Mouse (Mus musculus): ENCODE results near the gene 4930442H23Rik. TPM values are rescaled to one million over a fixed set of nuclear protein-coding genes. Genes with fewer than 3 reads are reported as not detected.
A peak's percentile ranks its signal among the peaks of the same experiment; 100 is the strongest.
"Not testable (repeated sequence)": the region's sequence is repeated elsewhere in the genome, so short reads cannot be mapped to it uniquely, and the experiment has no call there.

The 4930442H23Rik gene
- total RNA-seq, 4 experiments from 2014 or later, result not detected

DNA sequence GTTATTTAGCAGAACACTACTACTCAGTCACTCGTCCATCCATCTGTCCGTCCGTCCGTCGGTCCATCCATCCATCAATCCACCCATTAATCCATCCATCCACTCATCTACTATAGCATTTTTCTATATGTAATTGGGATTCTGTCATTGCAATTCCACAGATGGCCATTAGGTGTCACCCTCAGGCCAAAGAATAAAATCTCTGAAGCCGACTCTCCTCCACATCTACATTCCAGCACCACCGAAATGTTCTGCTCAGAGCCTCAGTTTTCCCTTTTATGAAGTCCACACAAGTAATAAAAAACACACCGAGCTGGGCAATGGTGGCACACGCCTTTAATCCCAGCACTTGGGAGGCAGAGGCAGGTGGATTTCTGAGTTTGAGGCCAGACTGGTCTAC is 14.6 kb upstream of the 4930442H23Rik start:
- DNase-seq (ENCODE audit: low spot score), result no peak

DNA sequence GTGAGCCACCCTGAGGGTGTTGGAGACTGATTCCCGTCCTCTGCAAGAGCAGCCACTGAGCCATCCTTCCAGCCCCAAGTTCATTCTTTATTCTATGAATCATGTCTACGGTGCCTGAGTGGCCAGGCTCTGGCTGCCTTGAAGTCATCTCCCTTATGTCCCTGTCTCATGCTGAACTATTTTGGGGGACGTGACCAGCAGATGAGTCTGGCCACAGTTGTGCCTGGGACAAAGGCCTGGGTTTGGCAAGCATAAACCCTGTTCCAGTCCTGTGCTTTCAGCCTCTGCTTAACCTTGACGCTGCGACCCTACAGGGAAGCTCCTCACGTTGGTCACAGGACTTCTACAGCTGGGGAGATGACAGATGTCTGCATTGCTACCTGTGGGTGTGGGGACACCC is 13.7 kb upstream of the 4930442H23Rik start:
- no peak for DNase-seq (ENCODE audit: low spot score)

DNA sequence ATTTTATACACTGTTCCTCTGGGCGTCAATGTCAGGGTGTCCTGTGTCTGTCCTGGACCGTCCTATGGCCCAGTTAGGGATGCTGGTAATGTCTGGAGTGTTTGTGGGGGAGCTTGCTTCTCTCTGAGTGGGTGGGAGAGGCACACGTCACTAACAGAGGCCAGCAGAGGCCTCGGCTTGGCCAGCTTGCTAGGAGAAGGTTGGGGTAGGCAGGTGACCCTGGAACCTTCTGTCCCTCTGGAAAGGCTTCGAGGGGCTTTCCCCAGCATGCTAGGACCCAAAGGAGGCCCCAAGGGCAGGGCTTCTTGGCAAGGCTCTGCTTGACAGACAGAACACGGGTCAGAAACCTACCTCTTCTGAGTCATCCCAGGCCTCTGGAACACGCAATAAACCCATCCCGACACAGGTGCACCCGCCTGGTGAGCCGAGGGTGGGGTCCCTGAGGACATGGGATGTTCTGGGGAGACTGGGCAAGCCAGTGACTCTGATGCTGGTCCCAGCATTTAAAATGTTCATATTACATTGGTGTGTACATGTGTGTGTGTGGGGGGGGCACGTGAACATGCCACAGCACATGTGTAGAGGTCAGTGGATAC is 12.9 kb upstream of the 4930442H23Rik start:
- DNase-seq (ENCODE audit: low spot score), result no peak

DNA sequence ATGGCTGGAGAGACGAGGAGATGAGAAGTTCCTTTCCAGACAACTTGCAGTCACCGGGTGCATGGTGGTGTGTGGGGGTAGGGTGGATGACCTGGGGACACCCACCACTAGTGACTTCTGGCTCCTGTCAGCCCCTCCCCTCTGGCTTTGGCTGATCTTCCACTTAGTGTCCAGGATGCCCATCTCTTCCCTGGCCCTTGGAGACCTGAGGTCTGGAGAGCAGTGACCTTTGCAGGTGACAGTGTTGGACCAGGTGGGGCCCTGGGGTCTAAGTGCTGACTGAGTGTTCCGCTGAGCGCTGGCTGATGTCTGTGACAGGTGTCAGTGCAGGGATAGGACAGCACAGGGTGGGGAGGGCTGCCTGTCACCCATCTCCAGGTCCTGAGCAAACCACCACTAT is 11.7 kb upstream of the 4930442H23Rik start:
- DNase-seq (ENCODE audit: low spot score), result no peak

GRCm38 (mm10) chr10:81193991-81194774 is 10.5 kb upstream of the 4930442H23Rik start:
- DNase-seq (ENCODE audit: low spot score), result no peak

- DNase-seq (ENCODE audit: low spot score), result no peak
Observed at GRCm38 (mm10) chr10:81192968-81193501, 9.4 kb upstream of the 4930442H23Rik start.

DNA sequence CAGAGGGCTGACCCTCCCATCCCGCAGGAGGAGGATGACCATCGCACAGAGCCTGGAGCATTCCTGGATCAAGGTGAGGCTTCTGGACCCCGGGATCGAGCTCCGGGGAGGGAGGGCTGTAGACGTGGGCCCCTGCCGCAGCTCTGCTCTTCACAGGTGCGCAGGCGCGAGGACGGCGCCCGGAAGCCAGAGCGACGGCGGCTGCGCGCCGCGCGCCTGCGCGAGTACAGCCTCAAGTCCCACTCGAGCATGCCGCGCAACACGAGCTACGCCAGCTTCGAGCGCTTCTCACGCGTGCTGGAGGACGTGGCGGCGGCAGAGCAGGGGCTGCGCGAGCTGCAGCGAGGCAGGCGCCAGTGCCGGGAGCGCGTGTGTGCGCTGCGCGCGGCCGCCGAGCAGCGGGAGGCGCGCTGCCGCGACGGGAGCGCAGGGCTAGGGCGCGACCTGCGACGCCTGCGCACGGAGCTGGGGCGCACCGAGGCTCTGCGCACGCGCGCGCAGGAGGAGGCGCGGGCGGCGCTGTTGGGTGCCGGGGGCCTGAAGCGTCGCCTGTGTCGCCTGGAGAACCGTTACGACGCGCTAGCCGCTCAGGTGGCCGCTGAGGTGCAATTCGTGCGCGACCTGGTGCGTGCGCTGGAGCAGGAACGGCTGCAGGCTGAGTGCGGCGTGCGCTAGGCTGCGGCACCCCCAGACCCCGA is 8.8 kb upstream of the 4930442H23Rik start:
- no peak for DNase-seq (ENCODE audit: low spot score)

DNA sequence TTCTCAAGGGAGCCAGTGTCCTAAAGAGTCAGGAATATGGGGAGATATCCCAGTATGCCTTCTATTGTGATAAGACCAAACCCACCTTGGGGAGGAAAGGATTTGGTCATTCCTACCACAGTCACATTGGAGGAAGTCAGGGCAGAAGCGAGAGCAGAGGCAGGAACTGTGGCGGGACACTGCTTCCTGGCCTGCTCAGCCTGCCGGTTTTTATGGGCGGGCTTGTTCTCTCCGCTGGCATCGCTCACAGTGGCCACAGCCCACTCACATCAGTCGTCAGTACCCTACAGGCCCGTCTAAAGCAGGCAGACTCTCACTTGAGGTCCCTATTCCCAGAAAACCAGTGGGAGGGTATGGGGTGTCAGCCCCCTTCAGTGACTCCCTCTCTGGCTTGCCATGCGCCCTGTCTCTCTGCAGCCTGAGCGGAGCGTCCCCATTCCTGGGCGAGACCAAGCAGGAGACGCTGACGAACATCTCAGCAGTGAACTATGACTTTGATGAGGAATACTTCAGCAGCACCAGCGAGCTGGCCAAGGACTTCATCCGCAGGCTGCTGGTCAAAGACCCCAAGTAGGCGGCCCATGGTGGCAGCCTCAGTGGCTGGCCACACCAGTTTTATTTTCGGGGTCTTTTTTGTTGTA is 7.8 kb upstream of the 4930442H23Rik start:
- DNase-seq (ENCODE audit: low spot score), result no peak

DNA sequence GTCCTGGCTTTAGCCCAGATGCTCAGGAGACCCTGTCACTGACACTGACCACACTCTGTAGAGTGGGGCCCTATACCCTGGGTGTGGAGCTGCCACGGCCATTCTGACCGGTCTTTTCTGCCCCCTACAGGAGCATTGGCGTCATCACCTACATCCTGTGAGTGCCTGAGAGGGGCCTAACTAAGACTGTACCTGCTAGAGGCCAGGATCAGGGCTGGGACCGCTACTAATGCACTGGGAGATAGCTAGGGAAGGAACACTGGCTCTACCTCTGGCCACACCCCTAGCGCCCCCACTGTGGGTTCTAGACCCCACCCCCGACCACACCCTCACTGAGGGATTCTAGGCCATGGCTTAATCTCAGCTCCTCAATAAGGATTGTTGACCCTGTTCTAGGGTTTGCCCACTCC is 7.3 kb upstream of the 4930442H23Rik start:
- DNase-seq (ENCODE audit: low spot score), result no peak

DNA sequence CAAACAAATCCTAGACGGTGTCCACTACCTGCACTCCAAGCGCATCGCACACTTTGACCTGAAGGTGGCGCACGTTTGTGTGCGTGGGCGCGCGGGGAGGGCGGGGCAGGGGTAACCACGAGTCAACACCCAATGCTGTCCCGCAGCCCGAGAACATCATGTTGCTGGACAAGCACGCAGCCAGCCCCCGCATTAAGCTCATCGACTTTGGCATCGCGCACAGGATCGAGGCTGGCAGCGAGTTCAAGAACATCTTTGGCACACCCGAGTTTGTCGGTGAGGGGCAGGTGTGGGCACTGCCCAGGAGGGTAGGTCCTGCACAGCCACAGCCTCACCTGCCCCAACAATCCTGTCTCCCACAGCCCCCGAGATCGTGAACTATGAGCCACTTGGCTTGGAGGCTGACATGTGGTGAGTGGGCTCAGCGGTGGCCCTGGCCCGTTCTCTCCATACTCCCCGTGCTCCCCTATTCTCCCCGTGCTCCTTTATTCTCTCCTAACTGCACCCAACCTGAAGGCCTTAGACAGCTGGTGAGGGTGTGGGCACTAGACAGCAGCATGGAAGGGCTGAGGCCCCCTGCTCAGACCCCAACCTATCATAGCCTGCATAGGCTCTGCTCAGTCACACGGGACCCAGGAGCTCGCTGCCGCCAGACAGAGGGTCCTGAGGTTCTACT is 6.7 kb upstream of the 4930442H23Rik start:
- DNase-seq (ENCODE audit: low spot score), result no peak

GRCm38 (mm10) chr10:81189821-81190220 is 6.2 kb upstream of the 4930442H23Rik start:
- no peak for DNase-seq (ENCODE audit: low spot score)

DNA sequence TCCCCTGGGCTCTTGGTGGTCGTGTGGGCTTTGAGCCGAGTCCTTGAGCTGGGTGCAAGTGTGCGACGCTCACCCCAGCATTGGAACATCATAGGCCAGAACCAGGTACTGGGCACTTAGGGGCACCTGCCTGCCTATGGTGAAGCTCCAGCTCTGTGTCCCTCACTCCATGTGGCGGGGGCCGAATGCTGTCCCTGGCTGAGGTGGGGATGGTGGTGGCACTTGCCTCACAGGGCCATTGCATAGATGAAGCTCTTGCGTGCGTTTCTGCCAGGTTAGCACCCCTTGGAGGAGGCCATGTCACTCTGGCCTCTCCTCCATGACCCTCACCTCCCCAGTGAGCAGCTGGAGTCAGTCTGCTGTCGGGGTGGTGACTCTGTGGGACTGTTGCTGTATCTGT is 3.5 kb upstream of the 4930442H23Rik start:
- DNase-seq (ENCODE audit: low spot score), result no peak

GRCm38 (mm10) chr10:81184765-81185164 is 1.1 kb upstream of the 4930442H23Rik start:
- DNase-seq (ENCODE audit: low spot score), result no peak

DNA sequence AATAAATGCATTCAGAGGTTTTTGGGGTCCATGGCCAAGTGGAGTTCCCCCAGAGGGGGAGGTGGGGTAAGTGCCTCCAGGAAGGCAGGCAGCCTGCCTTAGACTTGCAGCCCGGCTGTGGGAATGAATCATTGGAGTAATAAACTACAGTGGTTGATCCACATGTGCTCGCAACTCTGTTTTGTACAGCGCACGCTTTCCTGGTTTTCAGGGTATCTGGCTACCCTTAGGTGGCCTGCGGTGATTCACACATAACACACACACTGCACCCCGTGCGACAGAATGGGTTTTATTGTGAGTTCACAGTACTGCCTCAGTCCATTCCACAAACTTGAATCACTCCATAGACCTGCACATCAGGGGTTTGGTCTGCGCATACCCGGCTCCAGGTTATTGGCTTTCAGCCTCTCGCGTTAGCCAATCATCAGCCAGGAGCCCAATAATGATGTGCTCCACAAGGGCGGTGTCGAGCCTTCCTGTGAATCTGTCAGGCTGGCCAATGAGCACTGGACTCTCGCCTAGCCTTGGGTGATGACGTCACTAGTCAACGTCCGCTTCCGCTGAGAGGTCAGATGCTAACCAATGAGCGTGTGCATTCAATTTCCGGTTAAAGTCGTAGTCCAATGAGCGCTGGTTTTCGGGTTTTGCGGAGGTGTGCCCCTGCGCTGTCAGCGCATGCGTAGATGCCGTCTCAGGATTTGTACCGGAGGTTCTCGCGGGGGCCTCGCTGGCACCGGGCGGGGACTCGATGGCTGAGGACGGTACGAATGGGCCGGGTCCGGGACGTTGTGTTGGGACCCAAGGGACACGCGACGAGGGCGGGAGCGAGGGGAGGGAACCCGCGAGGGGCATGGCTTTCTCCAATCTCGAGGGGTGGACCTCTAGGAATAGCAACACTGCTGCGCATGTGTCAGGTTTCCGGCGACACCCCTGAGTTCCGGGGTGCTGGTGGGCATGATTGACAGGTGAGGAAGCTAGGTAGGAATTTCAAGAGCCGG is 1.0 kb downstream of the 4930442H23Rik start, which contains the start of gene Dapk3:
Dapk3 (plus strand) TSS at position 670 of the 998 bp plus-strand sequence.
- DNase-seq (ENCODE audit: low spot score), result peak; percentile 98

- DNase-seq (ENCODE audit: low spot score), result not testable (repeated sequence)
Observed at GRCm38 (mm10) chr10:81181860-81182259, 1.8 kb downstream of the 4930442H23Rik start.

DNA sequence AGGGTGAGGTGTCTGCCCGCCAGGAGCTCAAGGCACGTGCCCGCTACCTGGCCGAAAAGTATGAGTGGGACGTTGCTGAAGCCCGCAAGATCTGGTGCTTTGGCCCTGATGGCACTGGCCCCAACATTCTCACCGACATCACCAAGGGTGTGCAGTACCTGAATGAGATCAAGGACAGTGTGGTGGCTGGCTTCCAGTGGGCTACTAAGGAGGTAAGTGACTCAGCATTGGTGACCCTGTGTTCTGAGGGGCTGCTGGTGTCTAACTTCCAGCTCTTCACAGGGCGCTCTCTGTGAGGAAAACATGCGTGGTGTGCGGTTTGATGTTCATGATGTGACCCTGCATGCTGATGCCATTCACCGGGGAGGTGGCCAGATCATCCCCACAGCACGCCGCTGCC is 2.7 kb downstream of the 4930442H23Rik start:
- no peak for DNase-seq (ENCODE audit: low spot score)

DNA sequence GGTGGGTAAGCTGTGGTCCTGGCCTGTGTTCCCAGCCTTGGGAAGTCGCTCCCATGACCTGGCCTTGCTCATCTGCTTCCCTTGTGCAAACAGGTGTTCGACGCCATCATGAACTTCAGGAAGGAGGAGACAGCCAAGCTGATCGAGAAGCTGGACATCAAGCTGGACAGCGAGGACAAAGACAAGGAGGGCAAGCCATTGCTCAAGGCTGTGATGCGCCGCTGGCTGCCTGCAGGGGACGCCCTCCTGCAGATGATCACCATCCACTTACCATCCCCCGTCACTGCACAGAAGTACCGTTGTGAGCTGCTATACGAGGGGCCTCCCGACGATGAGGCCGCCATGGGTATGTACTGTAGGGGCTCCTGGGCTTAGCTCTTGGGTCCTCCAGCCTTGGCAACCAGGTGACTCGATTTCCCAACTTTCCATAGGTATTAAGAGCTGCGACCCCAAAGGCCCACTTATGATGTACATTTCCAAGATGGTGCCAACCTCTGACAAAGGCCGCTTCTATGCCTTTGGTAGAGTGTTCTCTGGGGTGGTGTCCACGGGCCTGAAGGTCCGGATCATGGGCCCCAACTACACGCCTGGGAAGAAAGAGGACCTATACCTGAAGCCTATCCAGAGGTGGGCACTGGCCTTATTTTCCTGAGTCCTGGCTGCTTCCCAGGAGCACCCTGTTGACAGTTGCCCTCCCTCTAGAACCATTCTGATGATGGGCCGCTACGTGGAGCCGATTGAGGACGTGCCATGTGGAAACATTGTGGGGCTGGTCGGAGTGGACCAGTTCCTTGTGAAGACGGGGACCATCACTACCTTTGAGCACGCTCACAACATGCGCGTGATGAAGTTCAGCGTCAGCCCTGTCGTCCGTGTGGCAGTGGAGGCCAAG is 4.0 kb downstream of the 4930442H23Rik start:
- no peak for DNase-seq (ENCODE audit: low spot score)

- no peak for DNase-seq (ENCODE audit: low spot score)
Observed at GRCm38 (mm10) chr10:81178927-81179326, 4.7 kb downstream of the 4930442H23Rik start.

Measured in heart, adult 8-10 months (tissue).